Mouse (Mus musculus): Measurements from ENCODE around the gene Abcc2. TPM values are rescaled to one million over a fixed set of nuclear protein-coding genes. Genes with fewer than 3 reads are reported as not detected.

Gene Abcc2
- polyA plus RNA-seq, 1 experiment = not detected

DNA sequence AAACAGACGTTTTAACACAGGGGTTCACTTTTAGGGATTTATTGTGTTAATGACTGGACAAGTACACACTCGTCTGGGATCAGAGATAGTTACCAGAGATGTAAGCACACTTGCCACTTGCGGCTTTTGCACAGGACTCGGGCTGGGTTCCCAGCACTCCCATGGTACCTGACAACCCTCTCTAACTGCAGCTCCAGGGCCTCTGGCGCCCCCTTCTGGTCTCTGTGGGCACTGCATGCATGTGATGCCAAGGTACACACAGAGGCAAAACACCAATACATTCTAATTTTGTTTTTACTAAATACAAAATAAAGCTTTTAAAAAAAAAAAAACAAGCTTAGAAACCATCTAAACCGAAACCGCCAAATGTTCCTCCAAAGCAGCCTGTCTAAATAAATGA lies 99.6 kb downstream of the Abcc2 start:
- H3K4me1 ChIP-seq (ENCODE audit: control insufficient read depth, insufficient read depth, low read length) = peaks cover 16% of the 10 kb centered on the region; the same call in 1 of the 2 replicates
- H3K4me3 ChIP-seq (ENCODE audit: insufficient read depth, low read depth, low read length) = no peak overlapping the region
- no peak overlapping the region for H3K27ac ChIP-seq (ENCODE audit: insufficient read depth, low read depth, low read length)
- 88% methylated on average over 7 of the region's 7 CpGs for WGBS
- TF ChIP-seq POLR2A (IDR thresholded peaks at IDR 0.05; ENCODE audit: insufficient read depth, low read depth, low read length) (no peak), CTCF (IDR thresholded peaks at IDR 0.05; ENCODE audit: insufficient read depth, low read depth, low read length) (peak; percentile 28; the same call in 1 of the 2 replicates)

DNA sequence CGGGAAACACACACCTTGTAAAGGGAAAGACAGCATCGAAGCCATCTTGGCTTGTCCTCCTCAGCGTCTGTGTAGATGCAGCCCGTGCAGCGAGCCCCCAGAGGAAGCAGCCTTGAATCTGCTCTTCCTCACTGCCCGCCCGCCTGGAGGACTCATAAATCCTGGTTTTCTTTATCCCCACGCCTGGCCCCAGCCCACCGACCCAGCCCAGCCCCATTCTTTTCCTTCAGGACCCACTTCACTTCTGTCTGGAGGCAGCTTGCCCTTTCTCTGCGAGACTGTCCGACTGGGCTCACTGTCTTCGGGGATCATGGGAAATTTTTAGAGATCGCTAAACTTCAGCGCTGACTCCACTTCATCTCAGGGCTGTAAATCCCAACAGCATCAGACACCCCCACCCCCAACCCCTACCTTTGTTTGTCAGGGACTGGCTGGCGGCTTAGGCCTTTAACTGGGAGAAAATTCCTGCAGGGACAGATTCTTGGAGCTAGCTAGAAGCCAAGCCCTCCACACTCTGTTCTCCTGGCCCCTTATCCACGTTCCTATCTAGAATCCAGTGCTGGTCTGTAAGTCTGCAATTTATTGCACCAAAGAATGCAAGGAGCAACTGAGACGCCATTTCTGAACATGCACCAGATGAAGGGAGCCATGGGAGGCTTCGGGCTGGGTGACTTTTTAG lies 101.0 kb downstream of the Abcc2 start:
- TF ChIP-seq POLR2A (IDR thresholded peaks at IDR 0.05; ENCODE audit: insufficient read depth, low read depth, low read length) = no peak
- TF ChIP-seq CTCF (IDR thresholded peaks at IDR 0.05; ENCODE audit: insufficient read depth, low read depth, low read length) = no peak
- H3K4me1 ChIP-seq (ENCODE audit: control insufficient read depth, insufficient read depth, low read length) = peaks cover 15% of the 10 kb centered on the region; the same call in 1 of the 2 replicates
- 51% methylated on average over 18 of the region's 18 CpGs for WGBS
- H3K4me3 ChIP-seq (ENCODE audit: insufficient read depth, low read depth, low read length) = no peak overlapping the region
- H3K27ac ChIP-seq (ENCODE audit: insufficient read depth, low read depth, low read length) = no peak overlapping the region

DNA sequence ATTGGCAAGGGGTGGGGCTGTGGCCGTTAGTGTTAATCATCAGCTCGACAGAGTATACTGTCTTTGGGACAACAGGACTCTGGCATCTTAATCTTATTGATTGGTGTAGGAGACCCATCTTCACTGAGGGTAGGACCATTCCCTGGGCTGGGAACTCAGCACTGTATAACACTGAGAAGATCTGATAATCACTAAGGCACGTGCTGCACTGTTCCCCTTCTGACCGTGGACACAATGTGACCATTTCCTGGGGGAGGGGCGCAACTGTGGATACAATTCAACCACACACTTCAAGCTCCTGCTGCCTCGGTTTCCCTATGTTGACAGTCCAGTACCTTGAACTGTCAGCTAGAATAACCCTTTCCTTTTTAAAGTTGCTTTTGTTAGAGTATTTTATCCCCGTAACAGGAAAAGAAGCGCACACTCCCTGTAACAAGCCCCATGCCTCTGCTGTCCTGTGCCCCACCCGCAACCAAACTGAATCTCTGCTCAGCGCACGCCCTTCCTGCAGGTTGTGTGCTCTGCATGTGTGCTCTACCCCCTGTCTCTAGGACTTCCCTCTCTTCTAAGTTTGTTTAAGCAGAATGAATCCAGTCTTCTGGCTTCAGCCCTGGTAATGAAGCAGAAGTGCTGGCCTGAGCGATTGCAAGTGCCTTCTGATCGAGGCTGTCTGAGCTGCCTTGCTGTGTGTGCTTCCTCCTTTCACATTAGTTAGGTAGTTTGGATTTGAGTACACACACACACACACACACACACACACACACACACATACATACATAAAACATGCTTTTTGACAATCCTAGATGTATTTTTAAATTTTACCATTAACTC lies 102.9 kb downstream of the Abcc2 start:
- no peak overlapping the region for H3K27ac ChIP-seq (ENCODE audit: insufficient read depth, low read depth, low read length)
- WGBS = 80% methylated on average over 13 of the region's 13 CpGs

DNA sequence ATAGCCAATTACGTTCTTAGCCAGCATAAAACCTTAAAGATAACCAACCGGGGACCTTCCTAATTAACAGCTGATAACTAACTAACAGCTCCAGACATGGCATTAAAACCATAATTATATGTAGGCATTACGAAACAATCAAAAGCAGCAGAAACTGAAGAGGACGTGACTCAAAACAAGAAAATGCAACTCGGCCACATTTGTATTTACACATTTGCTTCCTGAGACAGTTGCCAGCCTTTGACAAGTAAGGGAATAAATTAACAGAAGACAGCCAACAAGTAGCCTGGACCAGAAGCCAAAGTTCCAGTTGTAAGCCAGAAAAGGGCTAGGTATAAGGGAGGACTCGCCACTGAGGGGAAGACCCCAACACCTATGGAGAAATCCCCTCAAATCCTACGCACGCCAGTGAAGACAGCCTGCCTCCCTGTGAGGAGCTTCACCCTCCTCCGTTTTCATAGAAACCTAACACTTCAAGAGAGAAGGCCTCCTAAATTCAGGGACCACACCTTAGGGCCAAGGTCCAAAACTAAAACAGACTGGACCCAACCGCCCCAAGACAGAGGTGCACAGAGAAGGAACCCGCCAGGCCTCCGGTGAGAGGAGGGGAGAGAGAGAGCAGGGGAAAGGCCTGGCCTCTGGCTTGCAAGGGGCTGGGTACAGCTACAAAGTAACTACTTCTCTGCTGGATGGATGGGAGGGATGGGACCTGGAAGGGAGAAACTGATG lies 104.5 kb downstream of the Abcc2 start:
- no peak for TF ChIP-seq CTCF (IDR thresholded peaks at IDR 0.05; ENCODE audit: insufficient read depth, low read depth, low read length)
- no peak for TF ChIP-seq POLR2A (IDR thresholded peaks at IDR 0.05; ENCODE audit: insufficient read depth, low read depth, low read length)
- Histone ChIP-seq H3K4me3 (ENCODE audit: insufficient read depth, low read depth, low read length) (no peak overlapping the region), H3K27ac (ENCODE audit: insufficient read depth, low read depth, low read length) (no peak overlapping the region), H3K4me1 (ENCODE audit: control insufficient read depth, insufficient read depth, low read length) (peaks cover 3% of the 10 kb centered on the region; the same call in 1 of the 2 replicates)
- whole genome bisulfite sequencing = 82% methylated on average over 12 of the region's 12 CpGs

More for the DNA sequence above, 102.9 kb downstream of the Abcc2 start:
- TF ChIP-seq CTCF (IDR thresholded peaks at IDR 0.05; ENCODE audit: insufficient read depth, low read depth, low read length) (no peak), POLR2A (IDR thresholded peaks at IDR 0.05; ENCODE audit: insufficient read depth, low read depth, low read length) (no peak)
- Histone ChIP-seq H3K4me3 (ENCODE audit: insufficient read depth, low read depth, low read length) (no peak overlapping the region), H3K4me1 (ENCODE audit: control insufficient read depth, insufficient read depth, low read length) (peaks cover 4% of the 10 kb centered on the region; the same call in 1 of the 2 replicates)

DNA sequence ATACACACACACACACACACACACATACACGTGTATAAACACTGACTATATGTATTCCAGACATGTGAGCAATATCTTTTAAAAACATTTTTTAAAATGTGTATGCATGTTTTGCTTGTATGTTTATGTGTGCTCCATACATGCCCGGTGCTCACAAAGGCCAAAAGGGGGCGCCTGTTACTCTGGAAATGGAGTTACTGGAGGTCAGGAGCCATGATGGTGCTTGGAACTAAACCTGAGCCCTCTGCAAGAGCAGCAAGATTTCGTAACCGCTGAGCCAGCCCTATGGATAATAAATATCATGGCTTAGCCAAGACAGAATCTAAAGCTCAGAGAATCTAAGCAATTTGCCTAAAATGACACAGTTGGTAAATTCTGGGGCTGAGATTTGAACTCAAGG lies 105.2 kb downstream of the Abcc2 start:
- TF ChIP-seq CTCF (IDR thresholded peaks at IDR 0.05; ENCODE audit: insufficient read depth, low read depth, low read length) (no peak), POLR2A (IDR thresholded peaks at IDR 0.05; ENCODE audit: insufficient read depth, low read depth, low read length) (no peak)
- 94% methylated on average over 5 of the region's 5 CpGs for WGBS
- H3K27ac ChIP-seq (ENCODE audit: insufficient read depth, low read depth, low read length) = no peak overlapping the region
- H3K4me3 ChIP-seq (ENCODE audit: insufficient read depth, low read depth, low read length) = no peak overlapping the region
- H3K4me1 ChIP-seq (ENCODE audit: control insufficient read depth, insufficient read depth, low read length) = peaks cover 3% of the 10 kb centered on the region; the same call in 1 of the 2 replicates

DNA sequence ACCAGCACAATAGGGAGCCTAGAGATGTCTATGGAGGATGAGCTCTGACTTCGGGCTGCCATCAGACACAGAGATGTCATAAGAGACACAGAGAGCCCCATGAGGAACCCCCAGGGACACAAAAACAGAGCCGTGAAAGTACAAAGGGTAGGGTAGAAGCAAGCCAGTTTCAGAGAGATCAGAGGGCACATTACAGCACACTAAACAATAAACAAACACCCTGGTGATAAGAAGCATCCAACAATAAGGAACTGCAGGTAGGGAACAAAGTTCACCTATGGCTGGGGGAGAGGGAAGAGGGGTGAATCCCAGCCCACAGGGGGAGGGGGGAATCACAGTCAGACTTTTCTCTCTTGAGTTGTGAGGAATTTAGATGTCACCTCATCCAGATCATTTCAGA lies 105.7 kb downstream of the Abcc2 start:
- WGBS = 79% methylated on average over 2 of the region's 2 CpGs
- Histone ChIP-seq H3K4me3 (ENCODE audit: insufficient read depth, low read depth, low read length) (no peak overlapping the region), H3K4me1 (ENCODE audit: control insufficient read depth, insufficient read depth, low read length) (peaks cover 3% of the 10 kb centered on the region; the same call in 1 of the 2 replicates), H3K27ac (ENCODE audit: insufficient read depth, low read depth, low read length) (no peak overlapping the region)
- no peak for TF ChIP-seq POLR2A (IDR thresholded peaks at IDR 0.05; ENCODE audit: insufficient read depth, low read depth, low read length)
- TF ChIP-seq CTCF (IDR thresholded peaks at IDR 0.05; ENCODE audit: insufficient read depth, low read depth, low read length) = no peak

Other genes with a start within 250 kb of the Abcc2 start
- gene Nkx2-3, start 169.9 kb upstream of the Abcc2 start, polyA plus RNA-seq (2012; ENCODE audit: insufficient read depth, insufficient read length, low replicate concordance, missing spikeins) = not detected in 2 replicates
- 123 TPM in 1 of 2 replicates, not detected in the other for gene Slc25a28, start 107.3 kb upstream of the Abcc2 start, polyA plus RNA-seq (2012; ENCODE audit: insufficient read depth, insufficient read length, low replicate concordance, missing spikeins)
- gene Entpd7, start 92.5 kb upstream of the Abcc2 start, polyA plus RNA-seq (2012; ENCODE audit: insufficient read depth, insufficient read length, low replicate concordance, missing spikeins) = not detected in 2 replicates
- not detected in 2 replicates for gene Cutc, start 29.2 kb upstream of the Abcc2 start, polyA plus RNA-seq (2012; ENCODE audit: insufficient read depth, insufficient read length, low replicate concordance, missing spikeins)
- gene Cox15, start 29.2 kb upstream of the Abcc2 start, polyA plus RNA-seq (2012; ENCODE audit: insufficient read depth, insufficient read length, low replicate concordance, missing spikeins) = not detected in 2 replicates
- not detected in 2 replicates for gene Dnmbp, start 158.0 kb downstream of the Abcc2 start, polyA plus RNA-seq (2012; ENCODE audit: insufficient read depth, insufficient read length, low replicate concordance, missing spikeins)
- gene Cpn1, start 204.4 kb downstream of the Abcc2 start, polyA plus RNA-seq (2012; ENCODE audit: insufficient read depth, insufficient read length, low replicate concordance, missing spikeins) = not detected in 2 replicates
- gene Cyp2c23, start 247.0 kb downstream of the Abcc2 start, polyA plus RNA-seq (2012; ENCODE audit: insufficient read depth, insufficient read length, low replicate concordance, missing spikeins) = not detected in 2 replicates

Measured in olfactory bulb, adult 2 months (tissue).